Mouse (Mus musculus) megakaryocyte, embryonic 14.5 days (primary cell): ENCODE measurements around the gene Aldoc.

ENCODE experiments used
- FLI1 ChIP-seq: IDR thresholded peaks from 2 replicates; pipeline ENCODE4 v1.6.1; 2012; ENCODE audit warnings: low read length, inconsistent platforms, mixed read lengths
- GATA1 ChIP-seq: IDR thresholded peaks from 3 replicates; pipeline ENCODE4 v1.6.1; 2012; ENCODE audit warnings: mixed read lengths, low read length, inconsistent platforms, borderline replicate concordance

GRCm38 (mm10) chr11:78348474-78348873 is 25.7 kb downstream of the Aldoc start:
- TF ChIP-seq GATA1, result no peak
- TF ChIP-seq FLI1, result no peak
